Mouse (Mus musculus) C2C12 (cell line): ENCODE results near the gene Dgkb. TPM values are rescaled to one million over a fixed set of nuclear protein-coding genes. Genes with fewer than 3 reads are reported as not detected.

Source experiments
- H3K27me3 ChIP-seq: one replicate; pipeline ENCODE4 v1.6.1; 2011; ENCODE audit not compliant: control insufficient read depth, insufficient read depth, insufficient read length
- H3K36me3 ChIP-seq: one replicate; pipeline ENCODE4 v1.6.1; 2011; ENCODE audit not compliant: control insufficient read depth, insufficient read depth
- H3K4me3 ChIP-seq: one replicate; pipeline ENCODE4 v1.5.1; 2011; ENCODE audit warnings: mild to moderate bottlenecking, control low read depth; ENCODE audit not compliant: poor library complexity, insufficient read depth, severe bottlenecking
- H3K79me2 ChIP-seq: one replicate; pipeline ENCODE4 v1.6.1; 2011; ENCODE audit not compliant: control insufficient read depth, insufficient read depth
- H3K79me3 ChIP-seq: one replicate; pipeline ENCODE4 v1.6.1; 2011; ENCODE audit warnings: low read depth, control low read depth
- H3ac ChIP-seq: one replicate; pipeline ENCODE3; 2011; ENCODE audit warnings: low read depth; ENCODE audit not compliant: control insufficient read depth, insufficient read length
- CEBPB ChIP-seq: IDR thresholded peaks from one replicate; pipeline ENCODE4 v1.6.1; 2011; ENCODE audit warnings: low read depth, mild to moderate bottlenecking, control low read depth, moderate library complexity
- CTCF ChIP-seq: IDR thresholded peaks from one replicate; pipeline ENCODE4 v1.5.1; 2011; ENCODE audit not compliant: control insufficient read depth, insufficient read depth, insufficient read length
- FOSL1 ChIP-seq: IDR thresholded peaks from one replicate; pipeline ENCODE4 v1.8.0; 2011; ENCODE audit warnings: mild to moderate bottlenecking, low read length; ENCODE audit not compliant: poor library complexity, insufficient read depth, severe bottlenecking
- MAX ChIP-seq: IDR thresholded peaks from one replicate; pipeline ENCODE4 v1.6.1; 2011; ENCODE audit warnings: mild to moderate bottlenecking, control low read depth
- MYOD1 ChIP-seq: IDR thresholded peaks from one replicate; pipeline ENCODE4 v1.6.1; 2011; ENCODE audit warnings: low read depth; ENCODE audit not compliant: control insufficient read depth, insufficient read length
- MYOG ChIP-seq: IDR thresholded peaks from one replicate; pipeline ENCODE4 v1.6.1; 2011; ENCODE audit not compliant: control insufficient read depth, insufficient read length; ENCODE audit errors: extremely low read depth
- USF1 ChIP-seq: IDR thresholded peaks from one replicate; pipeline ENCODE4 v1.6.1; 2011; ENCODE audit warnings: low read depth, mild to moderate bottlenecking, control low read depth, moderate library complexity
- polyA plus RNA-seq: library from polyadenylated mRNA; unstranded; fragments of >200 nt; fragmentation: generic; extraction: Trizol; gene quantifications from one replicate; pipeline ENCODE4 v1.2.1, GENCODE M21; 2012; ENCODE audit warnings: missing spikeins

Gene Dgkb
- polyA plus RNA-seq, 1 experiment: not detected

GRCm38 (mm10) chr12:38047256-38047655, 229.7 kb downstream of the Dgkb start:
- H3K79me2 ChIP-seq: no peaks in the 10 kb centered on the region
- H3K27me3 ChIP-seq: no peaks in the 10 kb centered on the region
- no peaks in the 10 kb centered on the region for H3K79me3 ChIP-seq
- no peak overlapping the region for H3ac ChIP-seq
- TF ChIP-seq CEBPB (no peak), MYOG (no peak), MAX (no peak), CTCF (no peak), FOSL1 (no peak), MYOD1 (no peak), USF1 (no peak)
- no peaks in the 10 kb centered on the region for H3K36me3 ChIP-seq
- no peak overlapping the region for H3K4me3 ChIP-seq

- H3K27me3 ChIP-seq: no peaks in the 10 kb centered on the region
- no peak for TF ChIP-seq FOSL1
- no peak for TF ChIP-seq CEBPB
- TF ChIP-seq MYOG: no peak
- TF ChIP-seq CTCF: no peak
- TF ChIP-seq USF1: no peak
- no peaks in the 10 kb centered on the region for H3K79me2 ChIP-seq
Measured at GRCm38 (mm10) chr12:38088224-38088623, 270.7 kb downstream of the Dgkb start.

GRCm38 (mm10) chr12:38111928-38112327, 294.4 kb downstream of the Dgkb start:
- H3K4me3 ChIP-seq: no peak overlapping the region
- no peaks in the 10 kb centered on the region for H3K79me2 ChIP-seq
- no peaks in the 10 kb centered on the region for H3K79me3 ChIP-seq
- H3K27me3 ChIP-seq: no peaks in the 10 kb centered on the region
- H3ac ChIP-seq: no peak overlapping the region
- TF ChIP-seq USF1 (no peak), MYOD1 (no peak), MAX (no peak), CTCF (no peak), FOSL1 (no peak), CEBPB (no peak), MYOG (no peak)
- no peaks in the 10 kb centered on the region for H3K36me3 ChIP-seq

More at GRCm38 (mm10) chr12:38088224-38088623, 270.7 kb downstream of the Dgkb start:
- H3ac ChIP-seq: no peak overlapping the region
- H3K36me3 ChIP-seq: no peaks in the 10 kb centered on the region
- no peaks in the 10 kb centered on the region for H3K79me3 ChIP-seq
- H3K4me3 ChIP-seq: no peak overlapping the region

GRCm38 (mm10) chr12:38114990-38115615, 297.6 kb downstream of the Dgkb start:
- TF ChIP-seq CEBPB: no peak
- TF ChIP-seq MYOG: no peak
- TF ChIP-seq MAX: no peak
- TF ChIP-seq USF1: no peak
- no peak for TF ChIP-seq CTCF
- TF ChIP-seq FOSL1: no peak
- TF ChIP-seq MYOD1: no peak
- Histone ChIP-seq H3K36me3 (no peaks in the 10 kb centered on the region), H3K4me3 (no peak overlapping the region), H3K79me2 (no peaks in the 10 kb centered on the region), H3K27me3 (no peaks in the 10 kb centered on the region), H3K79me3 (no peaks in the 10 kb centered on the region), H3ac (no peak overlapping the region)

- no peaks in the 10 kb centered on the region for H3K36me3 ChIP-seq
- no peak for TF ChIP-seq USF1
- H3K79me3 ChIP-seq: no peaks in the 10 kb centered on the region
- no peaks in the 10 kb centered on the region for H3K79me2 ChIP-seq
- no peak overlapping the region for H3ac ChIP-seq
- no peaks in the 10 kb centered on the region for H3K27me3 ChIP-seq
- H3K4me3 ChIP-seq: no peak overlapping the region
Measured at GRCm38 (mm10) chr12:38123524-38123923, 306.0 kb downstream of the Dgkb start.

GRCm38 (mm10) chr12:38125297-38125696, 307.8 kb downstream of the Dgkb start:
- Histone ChIP-seq H3K27me3 (no peaks in the 10 kb centered on the region), H3K4me3 (no peak overlapping the region), H3K36me3 (no peaks in the 10 kb centered on the region), H3ac (no peak overlapping the region), H3K79me3 (no peaks in the 10 kb centered on the region), H3K79me2 (no peaks in the 10 kb centered on the region)
- TF ChIP-seq MYOG (no peak), MYOD1 (no peak), FOSL1 (no peak), USF1 (no peak), CEBPB (no peak), MAX (no peak), CTCF (no peak)
